Mouse (Mus musculus) forebrain, embryonic 11.5 days (tissue): ENCODE measurements around the gene Dscaml1. TPM values are rescaled to one million over a fixed set of nuclear protein-coding genes. Genes with fewer than 3 reads are reported as not detected.

ENCODE experiments used
- ATAC-seq: fragments of 200-750 bp; cut with Nextera tagmentation; replicated peaks from 2 replicates; pipeline ENCODE4 v1.8.0; 2017; ENCODE audit warnings: moderate TSS enrichment; ENCODE audit not compliant: low FRiP score
- DNase-seq: peaks from one replicate; pipeline ENCODE4 v3.0.0-alpha.2; 2017; ENCODE audit warnings: low spot score
- H3K27ac ChIP-seq: fragments of 300-500 bp; sonication (generic); 2 replicates; pipeline ENCODE4 v1.5.1; 2014; ENCODE audit warnings: low read depth, low read length
- H3K27me3 ChIP-seq: fragments of 300-500 bp; sonication (generic); 2 replicates; pipeline ENCODE4 v1.6.1; 2014; ENCODE audit warnings: mild to moderate bottlenecking, low read length, mixed read lengths; ENCODE audit not compliant: control insufficient read depth, insufficient read depth
- H3K36me3 ChIP-seq: fragments of 300-500 bp; sonication (generic); 2 replicates; pipeline ENCODE4 v1.6.1; 2014; ENCODE audit warnings: mild to moderate bottlenecking, low read length, moderate library complexity, mixed read lengths; ENCODE audit not compliant: control insufficient read depth, insufficient read depth
- H3K4me1 ChIP-seq: fragments of 300-500 bp; sonication (generic); replicated peaks from 2 replicates; pipeline ENCODE4 v1.6.1; 2014; ENCODE audit warnings: low read length, mixed read lengths; ENCODE audit not compliant: control insufficient read depth, insufficient read depth
- H3K4me2 ChIP-seq: fragments of 300-500 bp; sonication (generic); 2 replicates; pipeline ENCODE4 v1.6.1; 2014; ENCODE audit warnings: low read depth, mild to moderate bottlenecking, low read length, moderate library complexity, mixed read lengths; ENCODE audit not compliant: severe bottlenecking
- H3K4me3 ChIP-seq: fragments of 300-500 bp; sonication (generic); 2 replicates; pipeline ENCODE4 v1.5.1; 2014; ENCODE audit warnings: low read depth, low read length
- H3K9ac ChIP-seq: fragments of 300-500 bp; sonication (generic); 2 replicates; pipeline ENCODE4 v1.6.1; 2014; ENCODE audit warnings: low read length
- H3K9me3 ChIP-seq: fragments of 300-500 bp; sonication (generic); 2 replicates; pipeline ENCODE4 v1.6.1; 2016; ENCODE audit warnings: low read length, mixed read lengths; ENCODE audit not compliant: control insufficient read depth
- WGBS: fragments of 180-500 bp; shearing (Covaris S2); extraction: QIAGEN DNeasy Blood & Tissue Kit; methylation state at CpG from one replicate; pipeline ENCODE4 v1.1.7; 2014; 5-methylcytosine and 5-hydroxymethylcytosine counted together
- polyA plus RNA-seq: library from polyadenylated mRNA; unstranded; fragments of >200 nt; fragmentation: Nextera tagmentation; extraction: Ambion mirVana; gene quantifications from 2 replicates; pipeline ENCODE4 v1.2.1, GENCODE M21; 2014

The Dscaml1 gene
- polyA plus RNA-seq, 1 experiment from 2014 or later, result 5.4 TPM

DNA sequence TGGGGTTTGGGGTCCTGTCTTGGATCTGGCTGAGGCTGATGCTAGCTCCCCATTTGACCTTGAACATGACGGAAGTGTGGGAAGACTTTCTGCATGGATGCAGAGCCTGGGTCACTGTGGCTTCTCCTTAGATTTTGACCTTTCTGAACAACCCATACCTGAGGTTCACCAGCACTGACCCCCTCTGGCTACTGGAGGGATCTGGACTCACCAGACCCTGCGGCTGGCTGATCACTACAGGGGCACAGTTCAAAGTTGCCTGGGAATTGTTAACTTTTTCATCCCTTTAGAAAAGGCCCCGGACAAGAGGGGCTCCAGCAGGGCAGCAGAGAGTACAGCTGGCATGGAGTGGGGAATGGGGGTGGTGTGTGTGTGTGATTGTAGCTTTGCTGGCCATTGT, 19.6 kb upstream of the Dscaml1 start:
- no peak overlapping the region for H3K4me3 ChIP-seq
- no peaks in the 10 kb centered on the region for H3K36me3 ChIP-seq
- no peaks in the 10 kb centered on the region for H3K27me3 ChIP-seq
- ATAC-seq (no peak), DNase-seq (no peak)
- 77% methylated on average over 3 of the region's 3 CpGs for WGBS
- H3K4me2 ChIP-seq, result no peak overlapping the region
- no peak overlapping the region for H3K27ac ChIP-seq
- H3K9me3 ChIP-seq, result no peaks in the 10 kb centered on the region
- no peak overlapping the region for H3K9ac ChIP-seq
- H3K4me1 ChIP-seq, result peaks cover 2% of the 10 kb centered on the region; the same call in 1 of the 2 replicates

DNA sequence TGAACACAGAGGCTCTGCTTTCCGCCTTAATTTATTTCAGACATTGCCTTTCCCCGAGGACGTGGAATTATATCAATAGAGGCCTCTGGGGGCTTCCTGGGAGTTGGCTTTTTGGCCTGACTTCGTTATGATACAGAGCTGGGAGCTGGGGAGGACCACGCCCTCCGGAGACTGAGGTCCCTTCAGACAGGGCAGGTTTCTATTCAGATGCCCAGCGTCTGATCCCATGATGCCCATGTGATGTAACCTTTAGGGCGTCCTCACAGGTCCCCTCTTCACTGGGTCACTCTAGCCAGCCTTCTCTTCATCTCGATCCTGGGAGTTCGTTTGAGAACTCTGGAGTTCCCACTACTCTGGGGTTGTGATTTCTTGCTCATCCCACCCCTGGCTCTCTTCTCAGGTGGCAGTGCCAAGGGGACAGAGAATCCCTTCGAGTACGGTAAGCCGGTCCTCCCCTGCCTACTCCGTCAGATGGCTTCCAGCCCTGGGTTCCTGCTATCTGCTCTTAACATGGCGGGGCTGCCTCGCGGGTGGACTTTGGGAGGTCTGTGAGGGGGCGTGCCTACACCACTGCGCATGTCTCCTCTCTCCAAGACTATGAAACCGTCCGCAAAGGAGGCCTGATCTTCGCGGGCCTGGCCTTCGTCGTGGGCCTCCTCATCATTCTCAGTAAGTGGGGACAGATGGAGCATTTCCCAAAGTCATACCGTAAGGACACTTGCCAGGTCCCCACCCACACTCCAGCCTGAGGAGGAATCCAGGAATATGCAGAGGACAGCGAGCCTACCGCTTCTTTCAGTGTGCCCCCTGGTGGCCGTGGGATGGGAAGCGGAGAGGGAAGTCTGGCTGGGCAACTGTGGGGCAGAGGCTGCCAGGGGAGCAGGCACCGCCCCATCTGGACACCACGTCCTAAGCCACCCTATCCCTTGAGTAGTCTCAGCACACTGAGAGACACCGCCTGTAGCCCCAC, 18.4 kb upstream of the Dscaml1 start:
- WGBS, result 39% methylated on average over 33 of the region's 33 CpGs
- H3K9ac ChIP-seq, result peak overlapping the region; percentile 48
- peak; percentile 49 for ATAC-seq

DNA sequence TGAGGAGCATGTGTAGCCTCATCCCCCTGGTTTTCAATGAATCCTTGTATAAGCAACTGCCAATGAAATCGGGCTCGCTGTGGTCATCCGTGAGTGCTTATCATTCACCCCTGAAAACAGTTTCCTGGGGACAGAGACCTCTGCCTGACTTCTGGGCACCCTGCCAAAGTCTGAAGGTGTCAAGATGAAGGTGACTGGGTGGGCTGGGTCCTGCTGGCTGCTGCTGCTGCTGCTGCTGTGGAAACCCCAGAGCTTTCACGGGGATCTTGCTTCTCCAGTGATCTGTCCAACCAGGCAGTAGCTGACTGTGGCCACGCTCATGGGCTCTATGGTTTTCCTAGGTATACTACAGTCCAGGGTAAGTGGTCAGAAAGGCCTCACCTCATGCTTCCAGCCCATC, 16.2 kb upstream of the Dscaml1 start:
- Histone ChIP-seq H3K9ac (no peak overlapping the region), H3K4me2 (no peak overlapping the region), H3K36me3 (no peaks in the 10 kb centered on the region), H3K27me3 (no peaks in the 10 kb centered on the region), H3K4me3 (no peak overlapping the region), H3K4me1 (peaks cover 2% of the 10 kb centered on the region; the same call in 1 of the 2 replicates), H3K9me3 (no peaks in the 10 kb centered on the region), H3K27ac (no peak overlapping the region)
- 88% methylated on average over 5 of the region's 5 CpGs for WGBS
- no peak for DNase-seq
- ATAC-seq, result no peak

More for the DNA sequence above, 18.4 kb upstream of the Dscaml1 start:
- H3K27me3 ChIP-seq, result no peaks in the 10 kb centered on the region
- peak; percentile 90 for DNase-seq
- H3K27ac ChIP-seq, result no peak overlapping the region
- H3K4me1 ChIP-seq, result peaks cover 2% of the 10 kb centered on the region; the same call in 1 of the 2 replicates
- no peaks in the 10 kb centered on the region for H3K9me3 ChIP-seq
- no peaks in the 10 kb centered on the region for H3K36me3 ChIP-seq
- H3K4me3 ChIP-seq, result peak overlapping the region; percentile 19; the same call in 1 of the 2 replicates
- peak overlapping the region; percentile 47 for H3K4me2 ChIP-seq

DNA sequence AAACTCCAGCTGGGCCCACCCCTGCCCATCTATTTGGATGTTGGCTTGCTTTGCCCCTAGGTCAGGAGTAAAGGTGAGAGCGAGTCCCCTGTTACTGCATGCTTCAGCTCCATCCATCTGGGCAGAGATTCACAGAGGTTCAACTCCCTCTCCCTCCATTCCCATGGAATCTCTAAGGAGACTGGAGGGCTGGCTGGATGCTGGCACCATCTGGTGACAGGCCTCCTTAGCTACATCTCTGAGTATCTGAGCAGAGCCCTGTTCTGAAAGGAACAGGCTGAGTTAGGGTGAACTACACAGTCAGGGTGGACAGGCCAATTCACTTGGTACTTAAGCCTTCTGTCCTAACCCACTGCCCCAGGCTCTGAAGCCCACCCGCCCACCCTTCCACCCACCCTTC, 15.8 kb upstream of the Dscaml1 start:
- Histone ChIP-seq H3K4me1 (peaks cover 2% of the 10 kb centered on the region; the same call in 1 of the 2 replicates), H3K27ac (no peak overlapping the region), H3K4me2 (no peak overlapping the region), H3K36me3 (no peaks in the 10 kb centered on the region), H3K9ac (no peak overlapping the region), H3K27me3 (no peaks in the 10 kb centered on the region), H3K9me3 (no peaks in the 10 kb centered on the region), H3K4me3 (no peak overlapping the region)
- WGBS, result 73% methylated on average over 2 of the region's 2 CpGs
- DNase-seq (no peak), ATAC-seq (no peak)

DNA sequence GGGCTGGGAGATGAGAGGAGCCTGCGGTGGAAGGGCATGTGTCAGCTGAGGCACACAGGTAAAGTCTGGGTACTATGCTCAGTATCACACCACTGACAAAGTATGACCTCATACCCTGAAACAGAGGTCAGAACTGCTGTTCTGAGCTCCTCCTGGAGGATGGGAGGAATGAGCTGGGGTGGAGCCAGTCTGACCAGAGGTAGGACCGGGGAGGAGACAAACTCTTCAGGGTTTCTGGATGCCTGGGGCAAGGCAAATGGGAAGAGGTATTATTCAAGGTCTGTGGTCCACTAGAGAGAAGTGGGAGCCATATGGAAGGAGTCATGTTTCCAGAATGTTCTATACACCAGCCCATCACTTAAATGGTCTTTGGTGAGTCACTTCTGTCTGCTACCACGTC, 15.3 kb upstream of the Dscaml1 start:
- DNase-seq, result no peak
- no peak for ATAC-seq
- Histone ChIP-seq H3K4me2 (no peak overlapping the region), H3K36me3 (no peaks in the 10 kb centered on the region), H3K9me3 (no peaks in the 10 kb centered on the region), H3K27ac (no peak overlapping the region), H3K9ac (no peak overlapping the region), H3K27me3 (no peaks in the 10 kb centered on the region), H3K4me1 (peaks cover 2% of the 10 kb centered on the region; the same call in 1 of the 2 replicates), H3K4me3 (no peak overlapping the region)
- WGBS, result 78% methylated on average over 3 of the region's 3 CpGs

DNA sequence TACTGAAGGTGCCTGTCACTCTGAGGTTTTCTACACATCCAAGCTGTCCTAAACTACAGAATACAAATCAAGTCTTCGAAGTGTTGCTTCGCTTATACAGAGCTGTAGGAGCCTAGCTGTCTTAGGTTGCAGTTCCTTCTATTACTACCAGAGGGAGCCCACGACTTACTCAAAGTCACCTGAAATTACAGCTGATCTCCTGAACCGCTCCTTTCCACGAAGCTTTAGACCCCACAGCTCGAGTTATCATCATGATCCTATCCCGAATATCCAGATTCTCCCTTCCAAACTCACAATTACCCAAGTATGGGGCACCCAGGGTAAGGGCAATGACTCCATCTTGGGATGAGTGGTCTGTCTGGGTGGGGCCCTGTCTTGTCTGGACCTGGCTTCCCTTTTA, 14.6 kb upstream of the Dscaml1 start:
- Histone ChIP-seq H3K4me2 (peak overlapping the region; percentile 33; the same call in 1 of the 2 replicates), H3K27ac (no peak overlapping the region), H3K27me3 (no peaks in the 10 kb centered on the region), H3K9me3 (no peaks in the 10 kb centered on the region), H3K9ac (no peak overlapping the region), H3K36me3 (no peaks in the 10 kb centered on the region), H3K4me3 (no peak overlapping the region), H3K4me1 (peaks cover 2% of the 10 kb centered on the region; the same call in 1 of the 2 replicates)
- WGBS, result 28% methylated on average over 7 of the region's 7 CpGs
- DNase-seq, result no peak
- no peak; the same call in 1 of the 2 replicates for ATAC-seq

DNA sequence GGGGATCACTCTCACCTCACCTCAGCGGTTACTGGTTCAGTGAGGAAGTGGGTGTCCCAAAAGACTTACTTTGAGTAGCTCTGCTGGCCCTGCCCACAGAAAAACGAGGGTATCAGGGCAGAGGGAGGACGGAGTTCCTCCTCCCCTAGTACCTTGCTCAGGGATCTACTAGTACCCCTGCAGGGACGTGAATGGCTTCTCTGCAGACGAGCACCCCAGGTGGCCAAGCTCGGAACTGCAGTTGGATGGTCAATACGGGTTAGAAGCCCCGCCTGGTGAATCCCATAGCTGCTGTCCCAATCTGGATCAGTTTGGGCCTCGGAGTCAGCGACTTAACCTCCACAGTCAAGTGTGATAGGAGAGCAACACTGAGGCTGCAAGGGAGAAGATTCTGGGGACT, 14.1 kb upstream of the Dscaml1 start:
- peak; percentile 40; the same call in 1 of the 2 replicates for ATAC-seq
- H3K9ac ChIP-seq, result no peak overlapping the region
- WGBS, result 6% methylated on average over 10 of the region's 10 CpGs

DNA sequence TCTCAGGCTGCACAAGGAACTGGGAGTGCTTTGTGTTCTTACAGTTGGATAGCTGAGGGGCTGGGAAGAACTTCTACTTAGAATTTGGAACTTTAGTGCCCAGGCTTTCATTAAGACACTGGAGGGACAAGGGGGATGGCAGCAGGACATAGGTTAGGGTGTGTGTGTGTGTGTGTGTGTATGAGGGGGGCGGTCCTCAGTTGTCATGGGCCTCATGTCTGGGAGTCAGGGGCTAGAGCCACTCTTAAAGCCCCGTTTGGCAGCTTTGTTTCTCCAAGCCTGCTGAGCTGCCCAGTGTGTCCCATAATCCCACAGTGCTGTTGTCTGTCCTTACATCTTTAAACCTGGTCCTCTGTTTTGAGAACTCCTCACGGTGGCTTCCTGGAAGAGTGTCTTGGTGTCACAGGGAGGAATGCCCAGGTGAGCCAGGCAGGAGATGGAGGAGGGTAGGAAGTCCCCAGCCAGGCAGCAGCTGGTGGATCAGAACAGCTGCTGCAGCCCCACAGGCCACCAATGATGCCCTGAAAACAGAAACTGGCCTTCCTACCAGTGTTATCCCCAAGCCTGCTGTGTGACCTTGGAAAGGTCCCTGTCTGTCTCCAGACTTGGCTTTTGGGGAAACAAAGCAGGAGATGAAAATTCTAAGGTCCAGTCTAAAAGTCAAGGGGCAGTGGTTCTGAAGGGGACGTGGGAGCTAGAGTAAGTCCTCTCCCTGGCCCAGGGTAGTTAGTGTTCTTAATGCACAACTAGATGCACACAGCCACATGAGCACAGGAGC, 13.5 kb upstream of the Dscaml1 start:
- no peaks in the 10 kb centered on the region for H3K9me3 ChIP-seq
- no peak overlapping the region for H3K9ac ChIP-seq
- H3K27ac ChIP-seq, result no peak overlapping the region
- ATAC-seq (no peak), DNase-seq (no peak)
- H3K27me3 ChIP-seq, result no peaks in the 10 kb centered on the region
- H3K4me3 ChIP-seq, result no peak overlapping the region
- no peak overlapping the region for H3K4me2 ChIP-seq
- peaks cover under 1% of the 10 kb centered on the region; the same call in 1 of the 2 replicates for H3K4me1 ChIP-seq
- H3K36me3 ChIP-seq, result no peaks in the 10 kb centered on the region
- 79% methylated on average over 4 of the region's 4 CpGs for whole genome bisulfite sequencing

More for the DNA sequence above, 14.1 kb upstream of the Dscaml1 start:
- Histone ChIP-seq H3K27me3 (no peaks in the 10 kb centered on the region), H3K9me3 (no peaks in the 10 kb centered on the region), H3K36me3 (no peaks in the 10 kb centered on the region), H3K4me2 (peak overlapping the region; percentile 33; the same call in 1 of the 2 replicates), H3K27ac (no peak overlapping the region), H3K4me1 (peaks cover 2% of the 10 kb centered on the region; the same call in 1 of the 2 replicates), H3K4me3 (no peak overlapping the region)
- peak; percentile 95 for DNase-seq
